Mouse (Mus musculus): Measurements from ENCODE around the gene Vasn.

DNA sequence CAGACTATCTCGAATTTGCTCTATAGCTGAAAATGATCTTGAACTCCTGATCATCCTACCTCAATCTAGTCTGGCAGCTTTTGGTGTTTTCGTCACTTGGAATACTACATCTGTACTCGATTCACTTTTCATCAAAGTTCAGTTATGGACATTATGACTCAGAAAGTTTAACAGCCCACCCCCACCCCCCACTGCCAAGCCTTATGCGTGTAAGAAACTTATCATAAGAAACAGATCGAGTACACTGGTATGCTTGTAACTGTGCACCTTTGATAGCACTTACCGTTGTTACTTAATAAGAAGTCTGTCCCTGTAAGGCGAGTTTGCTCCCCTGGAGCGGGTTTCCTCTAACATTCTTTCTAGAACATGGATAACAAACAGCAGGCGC is 43.4 kb downstream of the Vasn start:
- TF ChIP-seq POLR2A (IDR thresholded peaks at IDR 0.05; ENCODE audit: control insufficient read depth, low read depth, low read length) (no peak), CTCF (IDR thresholded peaks at IDR 0.05; ENCODE audit: control insufficient read depth, insufficient read depth, insufficient replicate concordance, low read depth, low read length) (no peak)

All from testis, adult 2 months (tissue).